Mouse (Mus musculus) E14TG2a.4 (cell line): ENCODE data around the gene Cntd1.

Source experiments
- CTCF ChIP-seq: conservative IDR thresholded peaks from 2 replicates; pipeline ENCODE4 v1.5.1; 2014; ENCODE audit warnings: low read length
- NANOG ChIP-seq: IDR thresholded peaks from 2 replicates; pipeline ENCODE4 v1.6.1; 2014; ENCODE audit warnings: borderline replicate concordance, low read length, mixed read lengths
- POU5F1 ChIP-seq: IDR thresholded peaks from 2 replicates; pipeline ENCODE4 v1.6.1; 2014; ENCODE audit warnings: low read length, borderline replicate concordance

DNA sequence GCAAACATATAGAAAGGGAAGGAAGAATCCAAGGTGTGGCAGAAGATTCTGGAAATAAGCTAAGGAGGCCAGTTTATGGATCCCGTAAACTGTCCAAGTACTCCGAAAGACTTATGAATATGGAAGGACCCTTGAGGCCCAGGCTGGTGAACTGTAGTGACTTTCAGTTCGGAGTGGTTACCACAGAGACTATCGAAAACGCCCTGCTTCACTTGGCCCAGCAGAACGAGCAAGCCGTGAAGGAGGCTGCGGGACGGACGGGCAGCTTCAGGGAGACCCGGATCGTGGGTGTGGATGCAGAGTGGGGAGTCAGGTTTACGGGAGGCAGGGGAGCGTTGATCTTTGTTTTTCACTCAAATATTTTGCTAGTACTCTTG is 369 bp downstream of the Cntd1 start:
- no peak for TF ChIP-seq CTCF
- no peak for TF ChIP-seq POU5F1
- no peak for TF ChIP-seq NANOG
